Mouse (Mus musculus) hindbrain, embryonic 14.5 days (tissue): ENCODE data around the gene Pcyox1. TPM values are rescaled to one million over a fixed set of nuclear protein-coding genes. Genes with fewer than 3 reads are reported as not detected.
"Not testable (repeated sequence)": the region's sequence is repeated elsewhere in the genome, so short reads cannot be mapped to it uniquely, and the experiment has no call there.

Experiments
- ATAC-seq: fragments of 200-750 bp; cut with Nextera tagmentation; 2 replicates; pipeline ENCODE4 v1.8.0; 2017; ENCODE audit warnings: moderate number of reproducible peaks, mild to moderate bottlenecking, moderate TSS enrichment, moderate library complexity; ENCODE audit not compliant: low FRiP score
- DNase-seq: peaks from one replicate; pipeline ENCODE4 v3.0.0-alpha.2; 2015; ENCODE audit warnings: low spot score
- H3K27ac ChIP-seq: fragments of 300-500 bp; sonication (generic); 2 replicates; pipeline ENCODE4 v1.5.1; 2014; ENCODE audit warnings: mild to moderate bottlenecking, moderate library complexity
- H3K27me3 ChIP-seq: fragments of 300-500 bp; sonication (generic); 2 replicates; pipeline ENCODE4 v1.6.1; 2014; ENCODE audit warnings: mild to moderate bottlenecking, low read length, mixed read lengths; ENCODE audit not compliant: control insufficient read depth, insufficient read depth
- H3K36me3 ChIP-seq: fragments of 300-500 bp; sonication (generic); replicated peaks from 2 replicates; pipeline ENCODE4 v1.6.1; 2014; ENCODE audit not compliant: control insufficient read depth, insufficient read depth
- H3K4me1 ChIP-seq: fragments of 300-500 bp; sonication (generic); replicated peaks from 2 replicates; pipeline ENCODE4 v1.6.1; 2014; ENCODE audit warnings: antibody characterized with exemption, low read length, mixed read lengths; ENCODE audit not compliant: control insufficient read depth, insufficient read depth
- H3K4me2 ChIP-seq: fragments of 300-500 bp; sonication (generic); replicated peaks from 2 replicates; pipeline ENCODE4 v1.6.1; 2014; ENCODE audit warnings: mild to moderate bottlenecking, moderate library complexity
- H3K4me3 ChIP-seq: fragments of 300-500 bp; sonication (generic); replicated peaks from 2 replicates; pipeline ENCODE4 v1.5.1; 2014; ENCODE audit warnings: mild to moderate bottlenecking, low read length
- H3K9ac ChIP-seq: fragments of 300-500 bp; sonication (generic); 2 replicates; pipeline ENCODE4 v1.6.1; 2014
- H3K9me3 ChIP-seq: fragments of 300-500 bp; sonication (generic); 2 replicates; pipeline ENCODE4 v1.6.1; 2016; ENCODE audit warnings: low read length; ENCODE audit not compliant: control insufficient read depth
- WGBS: fragments of 180-500 bp; shearing (Covaris S2); extraction: QIAGEN DNeasy Blood & Tissue Kit; methylation state at CpG from one replicate; pipeline ENCODE4 v1.1.7; 2014; 5-methylcytosine and 5-hydroxymethylcytosine counted together
- polyA plus RNA-seq: library from polyadenylated mRNA; unstranded; fragments of >200 nt; fragmentation: Nextera tagmentation; extraction: Ambion mirVana; gene quantifications from 2 replicates; pipeline ENCODE4 v1.2.1, GENCODE M21; 2014

Pcyox1 gene
- polyA plus RNA-seq, 1 experiment from 2014 or later = 99.9 TPM

DNA sequence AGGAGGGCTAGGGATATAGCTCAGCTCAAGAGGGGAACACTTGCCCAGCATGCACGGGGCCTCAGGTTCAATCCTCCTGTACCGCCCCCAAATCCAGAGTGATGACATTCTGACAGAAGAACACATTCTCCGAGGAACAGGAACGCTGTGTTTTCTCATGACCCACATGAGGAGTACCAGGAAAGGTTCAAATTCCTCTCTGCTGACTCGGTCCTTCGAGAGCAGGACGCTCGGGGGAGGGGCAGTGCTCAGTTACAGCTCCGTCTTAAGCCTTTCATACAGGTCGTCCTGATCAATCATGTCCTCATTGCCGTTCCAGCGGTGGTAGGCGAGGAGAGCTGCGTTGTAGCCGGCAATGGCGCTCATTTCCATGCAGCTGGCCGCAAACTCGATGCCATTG lies 8.5 kb downstream of the Pcyox1 start:
- Histone ChIP-seq H3K9ac (no peak overlapping the region), H3K4me3 (no peak overlapping the region), H3K36me3 (peaks cover 83% of the 10 kb centered on the region), H3K4me2 (no peak overlapping the region), H3K27ac (no peak overlapping the region), H3K27me3 (no peaks in the 10 kb centered on the region), H3K4me1 (no peaks in the 10 kb centered on the region), H3K9me3 (no peaks in the 10 kb centered on the region)
- no peak for DNase-seq
- no peak for ATAC-seq
- WGBS = 82% methylated on average over 18 of the region's 18 CpGs

DNA sequence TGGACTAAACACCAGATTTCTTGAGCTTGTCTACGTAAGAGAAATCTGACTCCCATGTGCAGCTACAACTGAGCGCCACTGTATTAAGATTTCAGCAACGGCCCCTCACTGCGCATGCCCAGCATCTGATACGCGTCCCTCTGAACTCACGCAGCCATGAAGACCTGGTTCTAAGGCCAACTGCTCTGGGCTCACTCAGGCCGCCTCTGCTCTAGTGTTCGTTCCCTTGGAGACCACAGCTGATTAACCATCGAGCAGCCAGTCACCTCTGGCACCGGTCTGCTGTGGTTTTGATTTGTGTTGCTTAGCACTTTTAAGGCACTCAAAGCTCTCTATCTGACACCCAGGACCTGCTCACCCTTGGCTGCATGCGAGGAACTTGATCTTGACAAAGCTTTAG lies 9.6 kb downstream of the Pcyox1 start:
- DNase-seq (no peak), ATAC-seq (no peak)
- H3K9ac ChIP-seq = no peak overlapping the region
- peaks cover 76% of the 10 kb centered on the region for H3K36me3 ChIP-seq
- no peak overlapping the region for H3K27ac ChIP-seq
- H3K9me3 ChIP-seq = no peaks in the 10 kb centered on the region
- H3K4me3 ChIP-seq = no peak overlapping the region
- H3K4me1 ChIP-seq = no peaks in the 10 kb centered on the region
- H3K4me2 ChIP-seq = no peak overlapping the region
- WGBS = 85% methylated on average over 12 of the region's 12 CpGs
- H3K27me3 ChIP-seq = no peaks in the 10 kb centered on the region

DNA sequence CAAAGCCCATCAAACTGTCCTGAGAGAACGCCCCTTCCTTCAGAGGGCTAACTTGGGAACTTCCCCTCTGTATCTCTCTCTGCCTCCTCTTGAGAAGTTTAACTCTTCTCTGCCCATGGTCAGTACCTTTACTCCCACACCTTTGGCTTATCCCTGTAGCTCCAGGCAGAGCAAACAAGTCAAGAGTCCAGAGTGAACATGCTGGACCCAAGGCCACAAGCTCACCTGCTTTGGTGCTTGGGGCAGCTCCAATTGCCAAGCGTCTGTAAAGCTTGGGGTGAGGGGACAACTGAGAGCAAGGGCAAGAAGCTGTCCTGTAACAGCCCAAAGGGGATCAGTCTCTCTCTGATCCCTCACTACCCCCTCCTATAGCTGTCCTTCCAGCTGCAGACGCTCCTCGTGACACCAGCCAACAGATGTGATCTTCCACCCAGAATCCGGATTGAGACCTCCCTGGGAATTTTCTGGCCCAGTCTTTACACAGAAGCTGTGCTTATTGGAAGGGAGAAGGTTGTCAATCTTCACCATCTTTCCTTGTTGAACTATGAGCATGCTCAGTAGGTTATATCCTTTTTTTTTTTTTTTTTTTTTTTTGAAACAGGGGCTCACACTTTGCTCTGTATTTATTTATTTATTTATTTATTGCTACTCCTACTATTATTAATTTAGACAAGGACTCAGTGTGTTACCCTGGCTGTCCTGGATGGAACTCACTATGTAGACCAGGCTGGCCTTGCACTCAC lies 11.4 kb downstream of the Pcyox1 start:
- H3K27me3 ChIP-seq = no peaks in the 10 kb centered on the region
- no peak for DNase-seq
- H3K9ac ChIP-seq = no peak overlapping the region
- no peaks in the 10 kb centered on the region for H3K4me1 ChIP-seq
- H3K4me2 ChIP-seq = no peak overlapping the region
- no peak overlapping the region for H3K27ac ChIP-seq
- 89% methylated on average over 5 of the region's 5 CpGs for WGBS
- H3K9me3 ChIP-seq = no peaks in the 10 kb centered on the region
- ATAC-seq = no peak
- no peak overlapping the region for H3K4me3 ChIP-seq
- H3K36me3 ChIP-seq = peaks cover 58% of the 10 kb centered on the region

DNA sequence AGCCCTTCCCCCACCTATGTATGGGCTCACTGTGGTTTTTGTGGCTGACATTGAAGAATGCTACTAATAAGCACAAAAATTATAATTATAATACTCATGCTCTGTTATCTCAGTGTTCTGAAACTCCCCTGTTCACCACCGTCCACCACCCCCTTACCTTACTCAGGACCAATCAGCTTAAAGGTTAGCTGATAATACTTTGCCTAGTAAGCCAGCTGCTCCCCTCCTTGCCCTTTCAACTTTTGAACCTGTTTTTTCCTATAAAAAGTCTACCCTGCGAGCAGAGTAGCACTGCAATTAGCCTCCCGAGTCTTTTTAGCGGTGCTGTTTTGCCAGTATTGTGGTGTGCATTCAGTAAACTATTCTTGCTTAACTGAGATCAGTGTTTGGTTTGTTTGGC lies 12.3 kb downstream of the Pcyox1 start:
- no peaks in the 10 kb centered on the region for H3K9me3 ChIP-seq
- ATAC-seq (no peak), DNase-seq (no peak)
- no peak overlapping the region for H3K4me3 ChIP-seq
- 76% methylated on average over 4 of the region's 4 CpGs for WGBS
- no peak overlapping the region for H3K4me2 ChIP-seq
- H3K27me3 ChIP-seq = no peaks in the 10 kb centered on the region
- H3K4me1 ChIP-seq = no peaks in the 10 kb centered on the region
- H3K36me3 ChIP-seq = peaks cover 53% of the 10 kb centered on the region
- no peak overlapping the region for H3K27ac ChIP-seq
- H3K9ac ChIP-seq = no peak overlapping the region

DNA sequence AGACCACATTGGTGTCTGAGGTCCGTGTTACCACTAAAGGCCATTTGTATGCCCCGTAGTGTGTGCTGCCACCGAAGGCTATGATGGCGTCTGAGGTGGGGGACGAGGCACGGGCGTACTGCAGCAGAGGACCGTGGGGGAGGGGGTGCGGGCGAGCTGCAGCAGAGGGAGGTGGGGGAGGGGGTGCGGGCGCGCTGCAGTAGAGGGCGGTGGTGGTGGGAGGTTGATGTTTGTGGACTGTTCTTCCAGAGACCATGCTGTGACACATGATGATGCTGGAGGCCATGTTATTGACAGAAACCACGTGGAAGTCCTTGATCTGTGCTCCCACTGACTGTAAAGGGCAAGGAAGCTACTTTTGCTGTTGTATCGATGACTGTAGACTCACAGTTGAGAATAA lies 13.6 kb downstream of the Pcyox1 start:
- WGBS = 45% methylated on average over 16 of the region's 16 CpGs
- Histone ChIP-seq H3K27me3 (no peaks in the 10 kb centered on the region), H3K9me3 (no peaks in the 10 kb centered on the region), H3K27ac (no peak overlapping the region), H3K9ac (no peak overlapping the region), H3K4me1 (no peaks in the 10 kb centered on the region), H3K4me3 (no peak overlapping the region), H3K36me3 (peaks cover 53% of the 10 kb centered on the region), H3K4me2 (no peak overlapping the region)
- no peak for DNase-seq
- ATAC-seq = no peak

DNA sequence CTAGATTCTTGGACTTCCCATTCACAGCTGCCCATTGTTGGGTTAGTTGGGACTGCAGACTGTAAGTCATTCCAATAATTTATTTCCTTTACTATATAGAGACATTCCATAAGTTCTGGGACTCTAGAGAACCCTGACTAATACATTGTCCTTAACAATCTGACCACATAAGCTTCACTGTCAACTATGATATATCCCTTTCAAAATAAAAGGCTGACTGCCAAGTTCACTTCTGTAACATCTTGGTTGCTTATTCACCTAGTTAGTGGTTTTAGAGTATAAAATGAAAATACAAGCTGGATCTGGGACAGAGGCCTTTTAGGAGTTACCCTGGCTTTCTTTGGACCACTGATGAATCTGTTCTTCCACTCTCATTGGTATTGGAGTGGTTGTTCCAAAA lies 14.4 kb downstream of the Pcyox1 start:
- H3K36me3 ChIP-seq = peaks cover 53% of the 10 kb centered on the region
- no peak overlapping the region for H3K27ac ChIP-seq
- H3K4me2 ChIP-seq = no peak overlapping the region
- no peaks in the 10 kb centered on the region for H3K4me1 ChIP-seq
- no peak overlapping the region for H3K9ac ChIP-seq
- no peak overlapping the region for H3K4me3 ChIP-seq
- ATAC-seq (no peak), DNase-seq (no peak)
- no peaks in the 10 kb centered on the region for H3K9me3 ChIP-seq
- no peaks in the 10 kb centered on the region for H3K27me3 ChIP-seq

DNA sequence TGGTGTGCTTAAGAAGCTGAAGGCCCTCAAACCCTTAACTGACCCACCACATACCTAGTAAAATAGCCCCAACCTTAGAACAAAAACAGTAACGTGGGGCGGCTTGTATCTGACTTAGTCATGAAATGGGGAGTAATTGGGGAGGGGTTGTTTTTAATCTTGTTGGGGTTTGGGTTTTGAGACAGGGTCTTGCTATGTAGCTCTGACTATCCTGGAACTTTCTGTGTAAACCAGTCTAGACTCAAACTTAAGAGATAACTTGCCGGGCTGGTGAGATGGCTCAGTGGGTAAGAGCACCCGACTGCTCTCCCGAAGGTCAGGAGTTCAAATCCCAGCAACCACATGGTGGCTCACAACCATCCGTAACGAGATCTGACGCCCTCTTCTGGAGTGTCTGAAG lies 16.8 kb downstream of the Pcyox1 start:
- H3K27me3 ChIP-seq, H3K4me3 ChIP-seq, H3K9ac ChIP-seq, H3K9me3 ChIP-seq, H3K4me1 ChIP-seq, H3K4me2 ChIP-seq, H3K27ac ChIP-seq, DNase-seq, ATAC-seq: not testable (repeated sequence)
- H3K36me3 ChIP-seq = peaks cover 46% of the 10 kb centered on the region
- WGBS = 73% methylated on average over 7 of the region's 8 CpGs

DNA sequence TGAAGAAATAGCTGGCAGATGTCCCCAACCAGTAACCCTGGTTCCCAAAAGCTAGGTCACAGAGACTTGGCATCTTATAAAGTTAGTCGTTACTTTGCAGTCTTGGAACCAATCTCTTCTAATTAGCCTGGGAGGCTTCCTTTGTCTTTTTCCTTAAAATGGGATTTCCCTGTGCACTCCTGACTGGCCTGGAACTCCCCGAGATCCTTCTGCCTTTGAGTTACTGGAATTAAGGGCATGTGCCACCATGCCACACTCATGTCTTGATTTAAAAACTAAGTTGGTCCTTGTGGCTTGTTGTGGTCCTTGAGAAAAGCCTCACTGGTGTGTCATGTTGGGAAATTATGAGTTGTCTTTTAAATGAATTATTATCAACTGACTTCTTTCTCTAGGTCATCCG lies 18.6 kb downstream of the Pcyox1 start:
- no peaks in the 10 kb centered on the region for H3K4me1 ChIP-seq
- H3K4me3 ChIP-seq = no peak overlapping the region
- no peak for ATAC-seq
- H3K9ac ChIP-seq = no peak overlapping the region
- no peaks in the 10 kb centered on the region for H3K9me3 ChIP-seq
- no peak overlapping the region for H3K4me2 ChIP-seq
- no peaks in the 10 kb centered on the region for H3K27me3 ChIP-seq
- DNase-seq = no peak
- H3K27ac ChIP-seq = no peak overlapping the region
- WGBS = 91% methylated on average over 3 of the region's 3 CpGs
- H3K36me3 ChIP-seq = peaks cover 43% of the 10 kb centered on the region

DNA sequence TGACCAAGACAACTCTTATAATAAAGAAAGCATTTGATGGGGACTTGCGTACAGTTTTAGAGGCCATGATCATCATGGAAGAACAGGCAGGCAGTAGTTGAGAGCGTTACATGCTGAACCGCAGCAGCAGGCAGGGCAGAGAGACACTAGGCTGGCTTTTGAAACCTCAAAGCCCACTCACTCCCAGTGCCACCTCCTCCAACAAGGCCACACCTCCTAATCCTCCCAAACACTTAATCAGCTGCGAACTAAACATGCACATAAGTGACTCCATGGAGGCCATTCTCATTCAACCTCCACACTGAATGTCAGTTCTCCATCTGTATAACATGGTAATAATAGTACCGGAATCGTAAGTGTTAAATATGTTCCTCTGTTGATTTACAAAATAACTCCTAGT lies 23.4 kb downstream of the Pcyox1 start:
- ATAC-seq (no peak), DNase-seq (no peak)
- Histone ChIP-seq H3K4me2 (no peak overlapping the region), H3K9ac (no peak overlapping the region), H3K9me3 (no peaks in the 10 kb centered on the region), H3K27ac (no peak overlapping the region), H3K36me3 (peaks cover 41% of the 10 kb centered on the region), H3K4me3 (no peak overlapping the region), H3K4me1 (peaks cover 20% of the 10 kb centered on the region), H3K27me3 (no peaks in the 10 kb centered on the region)
- 96% methylated on average over 6 of the region's 6 CpGs for WGBS
